Mouse (Mus musculus) kidney, embryonic 14.5 days (tissue): ENCODE measurements around the gene Tekt4. TPM values are rescaled to one million over a fixed set of nuclear protein-coding genes. Genes with fewer than 3 reads are reported as not detected.

ENCODE experiments used
- ATAC-seq: fragments of 200-750 bp; cut with Nextera tagmentation; 2 replicates; pipeline ENCODE4 v1.8.0; 2017; ENCODE audit warnings: moderate number of reproducible peaks, mild to moderate bottlenecking, moderate TSS enrichment, moderate library complexity; ENCODE audit not compliant: low FRiP score, low TSS enrichment
- H3K27ac ChIP-seq: fragments of 300-500 bp; sonication (generic); 2 replicates; pipeline ENCODE4 v1.5.1; 2014; ENCODE audit warnings: low read depth, mild to moderate bottlenecking, low read length, moderate library complexity, mixed read lengths
- H3K27me3 ChIP-seq: fragments of 300-500 bp; sonication (generic); 2 replicates; pipeline ENCODE4 v1.6.1; 2014; ENCODE audit warnings: mild to moderate bottlenecking, low read length; ENCODE audit not compliant: control insufficient read depth, insufficient read depth
- H3K36me3 ChIP-seq: fragments of 300-500 bp; sonication (generic); 2 replicates; pipeline ENCODE4 v1.6.1; 2014; ENCODE audit warnings: low read length, mixed read lengths; ENCODE audit not compliant: control insufficient read depth, insufficient read depth
- H3K4me1 ChIP-seq: fragments of 300-500 bp; sonication (generic); 2 replicates; pipeline ENCODE4 v1.6.1; 2014; ENCODE audit warnings: low read length, mixed read lengths; ENCODE audit not compliant: control insufficient read depth, insufficient read depth
- H3K4me2 ChIP-seq: fragments of 300-500 bp; sonication (generic); replicated peaks from 2 replicates; pipeline ENCODE4 v1.6.1; 2014; ENCODE audit warnings: low read depth, mild to moderate bottlenecking, low read length
- H3K4me3 ChIP-seq: fragments of 300-500 bp; sonication (generic); 2 replicates; pipeline ENCODE4 v1.5.1; 2014; ENCODE audit warnings: mild to moderate bottlenecking, low read length
- H3K9ac ChIP-seq: fragments of 300-500 bp; sonication (generic); 2 replicates; pipeline ENCODE4 v1.6.1; 2014; ENCODE audit warnings: low read depth, mild to moderate bottlenecking, low read length, moderate library complexity
- H3K9me3 ChIP-seq: fragments of 300-500 bp; sonication (generic); 2 replicates; pipeline ENCODE4 v1.6.1; 2016; ENCODE audit warnings: low read length; ENCODE audit not compliant: control insufficient read depth
- WGBS: fragments of 180-500 bp; shearing (Covaris S2); extraction: QIAGEN DNeasy Blood & Tissue Kit; methylation state at CpG from one replicate; pipeline ENCODE4 v1.1.7; 2014; 5-methylcytosine and 5-hydroxymethylcytosine counted together
- polyA plus RNA-seq: library from polyadenylated mRNA; unstranded; fragments of >200 nt; fragmentation: Nextera tagmentation; extraction: Ambion mirVana; gene quantifications from 2 replicates; pipeline ENCODE4 v1.2.1, GENCODE M21; 2014

The Tekt4 gene
- polyA plus RNA-seq, 1 experiment from 2014 or later, result not detected

- ATAC-seq, result no peak
- no peak overlapping the region for H3K9ac ChIP-seq
- peaks cover 38% of the 10 kb centered on the region for H3K4me1 ChIP-seq
- 53% methylated on average over 4 of the region's 4 CpGs for WGBS
- H3K27me3 ChIP-seq, result no peaks in the 10 kb centered on the region
- 0 out of 2 replicates have a peak overlapping the region, but pooled peaks have one; percentile 51 for H3K27ac ChIP-seq
- no peak overlapping the region for H3K4me3 ChIP-seq
- no peaks in the 10 kb centered on the region for H3K9me3 ChIP-seq
- no peak overlapping the region for H3K4me2 ChIP-seq
- H3K36me3 ChIP-seq, result no peaks in the 10 kb centered on the region
These were observed 40.2 kb upstream of the Tekt4 start for GRCm38 (mm10) chr17:25414209-25414608.

- ATAC-seq, result peak; percentile 41; the same call in 1 of the 2 replicates
- 19% methylated on average over 3 of the region's 3 CpGs for WGBS
- peak overlapping the region; percentile 65; the same call in 1 of the 2 replicates for H3K27ac ChIP-seq
- no peak overlapping the region for H3K9ac ChIP-seq
- no peaks in the 10 kb centered on the region for H3K27me3 ChIP-seq
- H3K4me1 ChIP-seq, result peaks cover 36% of the 10 kb centered on the region
- no peak overlapping the region for H3K4me2 ChIP-seq
- no peaks in the 10 kb centered on the region for H3K36me3 ChIP-seq
- no peak overlapping the region for H3K4me3 ChIP-seq
- H3K9me3 ChIP-seq, result no peaks in the 10 kb centered on the region
These were observed 39.5 kb upstream of the Tekt4 start for GRCm38 (mm10) chr17:25414917-25415316.

- no peaks in the 10 kb centered on the region for H3K27me3 ChIP-seq
- no peak overlapping the region for H3K4me3 ChIP-seq
- WGBS, result 7% methylated on average over 5 of the region's 6 CpGs
- no peaks in the 10 kb centered on the region for H3K9me3 ChIP-seq
- H3K4me1 ChIP-seq, result peaks cover 35% of the 10 kb centered on the region
- peak; percentile 44; the same call in 1 of the 2 replicates for ATAC-seq
- peak overlapping the region; percentile 65; the same call in 1 of the 2 replicates for H3K27ac ChIP-seq
- H3K4me2 ChIP-seq, result no peak overlapping the region
- no peaks in the 10 kb centered on the region for H3K36me3 ChIP-seq
- peak overlapping the region; percentile 18 for H3K9ac ChIP-seq
These were observed 38.9 kb upstream of the Tekt4 start for GRCm38 (mm10) chr17:25415421-25415913.

GRCm38 (mm10) chr17:25416219-25416618, 38.2 kb upstream of the Tekt4 start:
- Histone ChIP-seq H3K4me3 (no peak overlapping the region), H3K4me2 (no peak overlapping the region), H3K27ac (peak overlapping the region; percentile 65), H3K36me3 (no peaks in the 10 kb centered on the region), H3K9me3 (no peaks in the 10 kb centered on the region), H3K27me3 (no peaks in the 10 kb centered on the region), H3K9ac (peak overlapping the region; percentile 18; the same call in 1 of the 2 replicates), H3K4me1 (peaks cover 33% of the 10 kb centered on the region)
- 24% methylated on average over 3 of the region's 3 CpGs for WGBS
- ATAC-seq, result peak; percentile 30; the same call in 1 of the 2 replicates

GRCm38 (mm10) chr17:25417990-25418389, 36.4 kb upstream of the Tekt4 start:
- H3K27ac ChIP-seq, result no peak overlapping the region
- no peaks in the 10 kb centered on the region for H3K9me3 ChIP-seq
- no peak overlapping the region for H3K4me3 ChIP-seq
- no peak overlapping the region for H3K9ac ChIP-seq
- H3K4me2 ChIP-seq, result no peak overlapping the region
- peaks cover 33% of the 10 kb centered on the region for H3K4me1 ChIP-seq
- 79% methylated on average over 6 of the region's 6 CpGs for WGBS
- no peaks in the 10 kb centered on the region for H3K27me3 ChIP-seq
- ATAC-seq, result no peak
- no peaks in the 10 kb centered on the region for H3K36me3 ChIP-seq

GRCm38 (mm10) chr17:25418926-25419325, 35.5 kb upstream of the Tekt4 start:
- WGBS, result 45% methylated on average over 9 of the region's 9 CpGs
- no peaks in the 10 kb centered on the region for H3K36me3 ChIP-seq
- no peak overlapping the region for H3K27ac ChIP-seq
- ATAC-seq, result no peak
- H3K9me3 ChIP-seq, result no peaks in the 10 kb centered on the region
- H3K4me1 ChIP-seq, result peaks cover 29% of the 10 kb centered on the region
- no peaks in the 10 kb centered on the region for H3K27me3 ChIP-seq
- no peak overlapping the region for H3K4me3 ChIP-seq
- no peak overlapping the region for H3K9ac ChIP-seq
- no peak overlapping the region for H3K4me2 ChIP-seq

GRCm38 (mm10) chr17:25420998-25421397, 33.4 kb upstream of the Tekt4 start:
- Histone ChIP-seq H3K36me3 (no peaks in the 10 kb centered on the region), H3K27ac (no peak overlapping the region), H3K4me3 (no peak overlapping the region), H3K4me1 (peaks cover 25% of the 10 kb centered on the region), H3K9ac (no peak overlapping the region), H3K9me3 (no peaks in the 10 kb centered on the region), H3K27me3 (no peaks in the 10 kb centered on the region), H3K4me2 (no peak overlapping the region)
- no peak for ATAC-seq
- 91% methylated on average over 3 of the region's 3 CpGs for WGBS

- WGBS, result 35% methylated on average over 8 of the region's 8 CpGs
- no peak overlapping the region for H3K4me2 ChIP-seq
- no peak for ATAC-seq
- no peak overlapping the region for H3K4me3 ChIP-seq
- no peaks in the 10 kb centered on the region for H3K9me3 ChIP-seq
- H3K27ac ChIP-seq, result no peak overlapping the region
- H3K27me3 ChIP-seq, result no peaks in the 10 kb centered on the region
- no peak overlapping the region for H3K9ac ChIP-seq
- H3K4me1 ChIP-seq, result peaks cover 47% of the 10 kb centered on the region
- H3K36me3 ChIP-seq, result no peaks in the 10 kb centered on the region
These were observed 29.8 kb upstream of the Tekt4 start for GRCm38 (mm10) chr17:25424526-25425080.

GRCm38 (mm10) chr17:25425996-25426395, 28.4 kb upstream of the Tekt4 start:
- Histone ChIP-seq H3K4me2 (no peak overlapping the region), H3K27me3 (no peaks in the 10 kb centered on the region), H3K4me1 (peaks cover 61% of the 10 kb centered on the region), H3K27ac (no peak overlapping the region), H3K36me3 (no peaks in the 10 kb centered on the region), H3K9me3 (no peaks in the 10 kb centered on the region), H3K4me3 (no peak overlapping the region), H3K9ac (peak overlapping the region; percentile 31; the same call in 1 of the 2 replicates)
- no peak for ATAC-seq
- 70% methylated on average over 2 of the region's 2 CpGs for WGBS
